Mouse (Mus musculus): ENCODE measurements around the gene Hs3st5. TPM values are rescaled to one million over a fixed set of nuclear protein-coding genes. Genes with fewer than 3 reads are reported as not detected.
"Not testable (repeated sequence)": the region's sequence is repeated elsewhere in the genome, so short reads cannot be mapped to it uniquely, and the experiment has no call there.

Hs3st5 gene
- polyA plus RNA-seq, 1 experiment from 2014 or later: 0.13 TPM

DNA sequence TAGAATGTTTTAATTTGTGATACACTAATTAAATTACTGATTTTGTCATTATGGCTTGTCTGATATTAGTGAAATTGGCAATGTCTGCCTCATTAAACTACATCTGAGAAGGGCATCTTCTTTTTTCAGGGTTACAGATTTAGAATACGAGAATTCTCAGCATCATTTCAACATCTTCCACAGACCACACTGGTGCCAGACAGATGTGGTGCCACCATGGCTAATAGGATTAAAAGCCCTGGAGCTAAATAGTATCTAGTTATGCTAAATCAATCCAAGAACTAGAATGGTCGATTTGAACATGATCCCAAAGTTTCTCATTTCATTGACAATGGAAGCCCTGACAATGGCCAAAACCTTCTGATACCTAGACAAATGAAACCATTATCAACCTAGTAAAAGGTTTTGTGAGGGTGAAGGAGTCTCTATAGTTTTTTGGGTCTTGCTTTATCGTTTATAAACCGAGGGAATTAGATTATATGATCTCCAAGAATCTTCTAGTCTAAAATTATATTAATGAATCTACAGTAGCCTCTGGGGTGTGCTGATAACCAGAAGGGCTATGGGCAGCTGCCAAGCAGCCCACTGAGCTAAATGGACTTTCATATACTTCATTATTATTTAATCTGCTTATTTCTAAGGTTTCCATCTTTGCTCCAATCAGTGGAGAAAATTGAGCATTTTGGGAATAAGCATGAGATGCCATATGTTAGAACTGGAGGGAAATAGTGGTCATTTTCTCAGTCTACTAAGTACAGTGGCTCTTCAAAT, 71.9 kb downstream of the Hs3st5 start:
- H3K27me3 ChIP-seq (ENCODE audit: control insufficient read depth, insufficient read depth, low read length): no peaks in the 10 kb centered on the region
- ATAC-seq (replicated peaks; ENCODE audit: insufficient number of reproducible peaks, low FRiP score, low TSS enrichment): no peak
- H3K4me3 ChIP-seq (ENCODE audit: low read depth, low read length): no peak overlapping the region
- H3K27ac ChIP-seq (ENCODE audit: low read depth, low read length): no peak overlapping the region
- H3K9ac ChIP-seq (ENCODE audit: low read depth, low read length): no peak overlapping the region
- WGBS (ENCODE audit: insufficient replicate concordance): 73% methylated on average over 4 of the region's 4 CpGs
- H3K4me2 ChIP-seq: no peak overlapping the region
- no peaks in the 10 kb centered on the region for H3K9me3 ChIP-seq (replicated peaks; ENCODE audit: control insufficient read depth, low read length)
- no peaks in the 10 kb centered on the region for H3K4me1 ChIP-seq (ENCODE audit: control insufficient read depth, insufficient read depth, low read length)
- no peaks in the 10 kb centered on the region for H3K36me3 ChIP-seq (ENCODE audit: control insufficient read depth, insufficient read depth, low read length)

DNA sequence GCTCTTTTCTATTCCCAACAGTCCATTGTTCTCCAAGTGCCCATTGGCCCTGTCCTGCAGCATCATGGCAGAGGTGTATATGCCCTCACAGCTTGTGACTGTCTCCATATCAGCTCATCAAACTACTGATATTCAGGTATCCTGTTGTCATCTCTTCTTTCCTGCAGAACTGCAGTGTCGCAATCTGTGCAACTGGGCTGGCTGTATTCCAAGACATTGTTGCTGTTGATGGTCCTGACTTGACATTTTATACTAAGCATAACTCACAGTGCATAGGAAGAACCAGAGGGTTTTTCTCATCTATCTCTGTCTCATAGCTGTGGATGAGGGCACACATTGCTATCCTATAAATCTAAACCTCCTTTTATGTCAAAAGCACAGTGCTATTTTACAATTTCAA, 103.8 kb downstream of the Hs3st5 start:
- no peak overlapping the region for H3K4me2 ChIP-seq
- H3K4me3 ChIP-seq (ENCODE audit: low read depth, low read length): no peak overlapping the region
- H3K9ac ChIP-seq (ENCODE audit: low read depth, low read length): no peak overlapping the region
- 77% methylated on average over 1 of the region's 1 CpGs for whole genome bisulfite sequencing (ENCODE audit: insufficient replicate concordance)
- no peak overlapping the region for H3K27ac ChIP-seq (ENCODE audit: low read depth, low read length)
- H3K27me3 ChIP-seq (ENCODE audit: control insufficient read depth, insufficient read depth, low read length): no peaks in the 10 kb centered on the region
- H3K36me3 ChIP-seq (ENCODE audit: control insufficient read depth, insufficient read depth, low read length): no peaks in the 10 kb centered on the region
- ATAC-seq (replicated peaks; ENCODE audit: insufficient number of reproducible peaks, low FRiP score, low TSS enrichment): no peak
- no peaks in the 10 kb centered on the region for H3K9me3 ChIP-seq (replicated peaks; ENCODE audit: control insufficient read depth, low read length)
- H3K4me1 ChIP-seq (ENCODE audit: control insufficient read depth, insufficient read depth, low read length): no peaks in the 10 kb centered on the region

DNA sequence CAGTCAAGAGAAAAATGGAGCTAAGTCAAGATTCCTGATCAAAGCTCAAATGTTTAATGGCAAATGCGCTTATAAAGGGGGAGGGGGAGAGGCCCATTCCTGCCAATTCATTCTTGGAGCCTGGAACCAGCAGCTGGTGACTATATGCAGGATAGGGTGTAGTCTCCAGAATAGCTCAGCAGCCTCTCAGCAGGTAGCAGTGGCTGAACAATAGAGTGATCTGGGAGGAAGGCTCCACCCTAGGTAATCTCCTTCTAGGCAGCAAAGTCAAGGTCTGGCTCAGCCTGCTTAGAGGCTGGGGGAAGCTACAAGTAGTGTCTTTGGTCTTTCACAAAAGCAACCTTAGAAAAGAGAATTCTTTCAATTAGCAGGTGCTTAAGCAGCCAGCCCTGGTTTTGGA, 104.8 kb downstream of the Hs3st5 start:
- not testable (repeated sequence) for H3K4me3 ChIP-seq (ENCODE audit: low read depth, low read length); H3K4me1 ChIP-seq (ENCODE audit: control insufficient read depth, insufficient read depth, low read length); H3K4me2 ChIP-seq; H3K9ac ChIP-seq (ENCODE audit: low read depth, low read length); H3K36me3 ChIP-seq (ENCODE audit: control insufficient read depth, insufficient read depth, low read length); H3K27ac ChIP-seq (ENCODE audit: low read depth, low read length); H3K27me3 ChIP-seq (ENCODE audit: control insufficient read depth, insufficient read depth, low read length); ATAC-seq (replicated peaks; ENCODE audit: insufficient number of reproducible peaks, low FRiP score, low TSS enrichment); H3K9me3 ChIP-seq (replicated peaks; ENCODE audit: control insufficient read depth, low read length)
- WGBS (ENCODE audit: insufficient replicate concordance): 36% methylated on average over 1 of the region's 1 CpGs

DNA sequence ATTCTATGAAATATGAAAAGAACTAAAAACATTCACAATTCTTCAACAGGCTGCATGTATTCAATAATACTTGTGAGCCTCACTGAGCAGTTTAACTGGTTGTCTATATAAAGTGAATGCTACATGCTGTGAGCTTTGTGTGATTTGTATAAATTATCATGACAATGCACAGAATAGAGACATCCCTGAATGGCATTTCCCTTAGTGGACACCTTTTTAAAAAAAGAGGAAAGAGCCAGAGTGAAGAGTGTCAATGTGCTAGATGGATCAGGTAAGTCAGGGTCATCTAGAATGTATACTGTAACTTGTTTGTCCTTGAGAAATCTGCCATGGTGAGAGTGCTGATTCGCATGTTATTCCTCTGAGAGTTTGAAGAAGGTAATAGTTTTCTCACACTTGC, 116.4 kb downstream of the Hs3st5 start:
- Histone ChIP-seq H3K27me3 (ENCODE audit: control insufficient read depth, insufficient read depth, low read length) (no peaks in the 10 kb centered on the region), H3K9ac (ENCODE audit: low read depth, low read length) (no peak overlapping the region), H3K4me3 (ENCODE audit: low read depth, low read length) (no peak overlapping the region), H3K4me2 (no peak overlapping the region), H3K4me1 (ENCODE audit: control insufficient read depth, insufficient read depth, low read length) (no peaks in the 10 kb centered on the region), H3K27ac (ENCODE audit: low read depth, low read length) (no peak overlapping the region), H3K36me3 (ENCODE audit: control insufficient read depth, insufficient read depth, low read length) (no peaks in the 10 kb centered on the region), H3K9me3 (replicated peaks; ENCODE audit: control insufficient read depth, low read length) (no peaks in the 10 kb centered on the region)
- 89% methylated on average over 1 of the region's 1 CpGs for WGBS (ENCODE audit: insufficient replicate concordance)
- no peak for ATAC-seq (replicated peaks; ENCODE audit: insufficient number of reproducible peaks, low FRiP score, low TSS enrichment)

DNA sequence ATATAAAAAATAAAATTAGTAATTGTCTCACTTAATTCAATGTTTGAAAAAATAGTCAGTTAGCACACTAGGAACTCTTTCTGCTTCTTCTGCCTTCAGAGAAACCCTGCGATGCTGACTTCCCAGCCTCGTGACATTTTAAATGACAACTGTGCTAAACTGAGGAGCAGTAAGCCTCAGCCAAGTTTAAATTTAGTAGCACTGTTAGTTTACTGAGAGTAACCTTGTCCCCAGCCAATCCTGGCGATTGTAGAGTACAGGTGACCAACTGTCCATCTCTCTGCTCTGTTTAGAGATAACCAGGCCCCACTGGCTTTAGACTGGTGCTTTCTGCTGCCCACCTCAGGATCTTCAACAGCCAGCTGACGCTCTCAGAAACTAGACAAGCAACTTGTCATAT, 121.3 kb downstream of the Hs3st5 start:
- Histone ChIP-seq H3K9me3 (replicated peaks; ENCODE audit: control insufficient read depth, low read length) (no peaks in the 10 kb centered on the region), H3K4me1 (ENCODE audit: control insufficient read depth, insufficient read depth, low read length) (no peaks in the 10 kb centered on the region), H3K4me3 (ENCODE audit: low read depth, low read length) (no peak overlapping the region), H3K9ac (ENCODE audit: low read depth, low read length) (no peak overlapping the region), H3K27ac (ENCODE audit: low read depth, low read length) (no peak overlapping the region), H3K36me3 (ENCODE audit: control insufficient read depth, insufficient read depth, low read length) (no peaks in the 10 kb centered on the region), H3K27me3 (ENCODE audit: control insufficient read depth, insufficient read depth, low read length) (no peaks in the 10 kb centered on the region), H3K4me2 (no peak overlapping the region)
- no peak for ATAC-seq (replicated peaks; ENCODE audit: insufficient number of reproducible peaks, low FRiP score, low TSS enrichment)
- 67% methylated on average over 4 of the region's 4 CpGs for WGBS (ENCODE audit: insufficient replicate concordance)

DNA sequence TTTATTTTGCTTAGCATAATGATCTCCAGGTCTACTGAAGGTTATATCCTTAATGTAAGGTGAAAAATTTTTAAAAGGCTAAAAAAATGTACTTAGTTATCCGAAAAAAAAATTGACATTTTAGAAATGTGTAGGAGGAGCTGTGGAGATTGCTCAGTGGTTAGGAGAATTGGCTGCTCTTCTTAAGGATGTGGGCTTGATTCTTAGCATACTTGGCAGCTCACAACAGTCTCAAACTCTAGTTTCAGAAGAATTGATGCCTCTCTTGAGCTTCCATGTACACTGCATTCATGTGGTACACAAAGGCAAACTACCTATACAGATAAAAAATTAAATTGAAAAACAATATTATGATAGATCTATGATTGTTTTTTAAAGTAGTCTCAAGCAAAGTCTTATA, 125.1 kb downstream of the Hs3st5 start:
- Histone ChIP-seq H3K9ac (ENCODE audit: low read depth, low read length) (no peak overlapping the region), H3K4me1 (ENCODE audit: control insufficient read depth, insufficient read depth, low read length) (no peaks in the 10 kb centered on the region), H3K27ac (ENCODE audit: low read depth, low read length) (no peak overlapping the region), H3K4me2 (no peak overlapping the region), H3K4me3 (ENCODE audit: low read depth, low read length) (no peak overlapping the region), H3K36me3 (ENCODE audit: control insufficient read depth, insufficient read depth, low read length) (no peaks in the 10 kb centered on the region), H3K27me3 (ENCODE audit: control insufficient read depth, insufficient read depth, low read length) (no peaks in the 10 kb centered on the region), H3K9me3 (replicated peaks; ENCODE audit: control insufficient read depth, low read length) (no peaks in the 10 kb centered on the region)
- no peak for ATAC-seq (replicated peaks; ENCODE audit: insufficient number of reproducible peaks, low FRiP score, low TSS enrichment)
- 49% methylated on average over 1 of the region's 1 CpGs for WGBS (ENCODE audit: insufficient replicate concordance)

DNA sequence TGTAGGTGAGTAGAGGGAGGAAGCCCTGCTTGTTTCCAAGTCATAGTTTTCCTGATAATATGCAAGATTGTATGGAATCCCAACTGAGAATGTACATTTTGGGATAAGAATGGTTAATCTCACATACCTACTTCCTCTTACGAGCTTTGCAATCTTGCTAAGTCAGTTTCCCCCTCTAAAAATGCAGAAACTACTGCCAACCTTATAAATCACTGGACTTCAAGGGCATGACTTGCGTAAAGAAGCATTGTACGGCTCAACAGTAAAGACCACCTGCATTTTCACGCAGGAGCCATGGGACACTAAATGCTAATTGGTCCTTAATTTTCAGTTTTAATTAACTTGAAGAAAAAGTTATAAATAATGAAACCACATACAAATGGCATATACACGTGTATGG, 144.0 kb downstream of the Hs3st5 start:
- Histone ChIP-seq H3K9me3 (replicated peaks; ENCODE audit: control insufficient read depth, low read length) (no peaks in the 10 kb centered on the region), H3K36me3 (ENCODE audit: control insufficient read depth, insufficient read depth, low read length) (no peaks in the 10 kb centered on the region)
- 71% methylated on average over 5 of the region's 5 CpGs for WGBS (ENCODE audit: insufficient replicate concordance)

DNA sequence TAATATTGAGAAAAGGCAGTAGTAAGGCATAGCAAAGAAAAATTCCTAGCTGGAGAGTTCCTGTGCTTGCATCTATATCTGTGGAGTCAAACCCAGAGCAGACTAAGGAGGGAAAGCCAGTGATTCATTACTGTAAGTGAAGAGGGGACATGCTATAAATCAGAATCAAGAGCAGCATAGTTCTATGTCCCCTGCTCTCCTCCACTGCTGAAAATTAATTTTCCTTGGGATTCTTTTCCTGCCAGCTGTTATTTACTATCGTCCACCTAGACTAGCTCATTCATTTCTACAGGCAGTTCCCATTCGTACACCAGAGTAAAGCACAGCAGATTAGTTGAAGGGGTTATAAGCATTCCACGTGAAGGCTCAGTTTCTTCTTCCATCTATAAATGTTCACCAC, 207.4 kb downstream of the Hs3st5 start:
- no peak overlapping the region for H3K4me3 ChIP-seq (ENCODE audit: low read depth, low read length)
- WGBS (ENCODE audit: insufficient replicate concordance): 78% methylated on average over 3 of the region's 3 CpGs

More for the DNA sequence above, 144.0 kb downstream of the Hs3st5 start:
- Histone ChIP-seq H3K4me1 (ENCODE audit: control insufficient read depth, insufficient read depth, low read length) (no peaks in the 10 kb centered on the region), H3K4me3 (ENCODE audit: low read depth, low read length) (no peak overlapping the region), H3K4me2 (no peak overlapping the region), H3K9ac (ENCODE audit: low read depth, low read length) (no peak overlapping the region), H3K27ac (ENCODE audit: low read depth, low read length) (no peak overlapping the region), H3K27me3 (ENCODE audit: control insufficient read depth, insufficient read depth, low read length) (no peaks in the 10 kb centered on the region)
- no peak for ATAC-seq (replicated peaks; ENCODE audit: insufficient number of reproducible peaks, low FRiP score, low TSS enrichment)

DNA sequence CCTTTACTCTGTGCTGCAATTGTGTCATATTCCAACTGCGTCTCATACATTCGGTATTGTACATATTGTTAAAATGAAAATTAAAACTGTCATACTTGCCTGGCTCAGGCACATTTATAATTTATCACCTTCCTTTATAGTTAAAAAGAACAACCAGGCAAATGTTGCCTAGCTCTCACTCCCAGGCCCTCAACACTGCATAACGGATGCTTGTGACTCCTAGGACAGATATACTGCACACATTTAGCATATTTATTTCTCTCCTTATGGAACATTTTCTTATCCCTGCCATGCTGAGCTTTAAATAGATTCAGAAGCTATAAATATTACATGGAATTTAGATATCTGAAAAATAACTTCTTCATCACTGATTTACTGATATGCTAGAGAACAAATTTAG, 219.6 kb downstream of the Hs3st5 start:
- H3K4me2 ChIP-seq: no peak overlapping the region
- WGBS (ENCODE audit: insufficient replicate concordance): 82% methylated on average over 3 of the region's 3 CpGs
- H3K9me3 ChIP-seq (replicated peaks; ENCODE audit: control insufficient read depth, low read length): no peaks in the 10 kb centered on the region
- ATAC-seq (replicated peaks; ENCODE audit: insufficient number of reproducible peaks, low FRiP score, low TSS enrichment): no peak
- no peaks in the 10 kb centered on the region for H3K4me1 ChIP-seq (ENCODE audit: control insufficient read depth, insufficient read depth, low read length)
- no peak overlapping the region for H3K4me3 ChIP-seq (ENCODE audit: low read depth, low read length)
- H3K9ac ChIP-seq (ENCODE audit: low read depth, low read length): no peak overlapping the region
- no peak overlapping the region for H3K27ac ChIP-seq (ENCODE audit: low read depth, low read length)
- H3K36me3 ChIP-seq (ENCODE audit: control insufficient read depth, insufficient read depth, low read length): no peaks in the 10 kb centered on the region
- H3K27me3 ChIP-seq (ENCODE audit: control insufficient read depth, insufficient read depth, low read length): no peaks in the 10 kb centered on the region

More for the DNA sequence above, 207.4 kb downstream of the Hs3st5 start:
- no peak for ATAC-seq (replicated peaks; ENCODE audit: insufficient number of reproducible peaks, low FRiP score, low TSS enrichment)
- Histone ChIP-seq H3K27ac (ENCODE audit: low read depth, low read length) (no peak overlapping the region), H3K9ac (ENCODE audit: low read depth, low read length) (no peak overlapping the region), H3K27me3 (ENCODE audit: control insufficient read depth, insufficient read depth, low read length) (no peaks in the 10 kb centered on the region), H3K36me3 (ENCODE audit: control insufficient read depth, insufficient read depth, low read length) (no peaks in the 10 kb centered on the region), H3K9me3 (replicated peaks; ENCODE audit: control insufficient read depth, low read length) (no peaks in the 10 kb centered on the region), H3K4me2 (no peak overlapping the region), H3K4me1 (ENCODE audit: control insufficient read depth, insufficient read depth, low read length) (no peaks in the 10 kb centered on the region)

Measured in heart, embryonic 11.5 days (tissue).